Mouse (Mus musculus): ENCODE measurements around the gene Traf7.

The Traf7 gene

GRCm38 (mm10) chr17:24507129-24507664, 20.5 kb downstream of the Traf7 start:
- ATAC-seq (ENCODE audit: low TSS enrichment): no peak

GRCm38 (mm10) chr17:24506332-24507070, 21.2 kb downstream of the Traf7 start:
- ATAC-seq (ENCODE audit: low TSS enrichment): peak; percentile 73

DNA sequence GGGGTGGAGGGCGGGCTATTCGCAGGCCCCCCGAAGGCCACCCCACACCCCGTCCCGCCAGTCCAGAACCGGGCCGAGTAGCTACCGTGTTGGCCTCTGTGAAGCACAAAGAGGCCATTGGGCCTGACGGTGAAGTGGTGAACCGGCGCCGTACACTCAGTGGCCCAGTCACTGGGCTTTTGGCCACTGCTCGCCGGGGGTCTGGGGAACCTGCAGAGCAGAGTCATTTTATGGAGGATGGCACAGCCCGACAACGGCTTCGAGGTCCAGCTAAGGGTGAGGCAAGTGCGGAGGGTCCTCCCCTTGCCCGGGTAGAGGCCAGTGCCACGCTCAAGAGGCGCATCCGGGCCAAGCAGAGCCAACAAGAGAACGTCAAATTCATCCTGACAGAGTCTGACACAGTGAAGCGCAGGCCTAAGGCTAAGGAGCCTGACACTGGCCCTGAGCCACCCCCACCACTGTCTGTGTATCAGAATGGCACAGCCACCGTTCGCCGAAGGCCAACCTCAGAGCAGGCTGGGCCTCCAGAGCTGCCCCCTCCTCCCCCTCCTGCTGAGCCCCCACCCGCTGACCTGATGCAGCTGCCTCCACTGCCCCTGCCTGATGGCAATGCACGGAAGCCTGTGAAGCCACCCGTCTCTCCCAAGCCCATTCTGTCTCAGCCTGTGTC, 22.3 kb downstream of the Traf7 start:
- ATAC-seq (ENCODE audit: low TSS enrichment): no peak

GRCm38 (mm10) chr17:24504085-24504484, 23.7 kb downstream of the Traf7 start:
- no peak for ATAC-seq (ENCODE audit: low TSS enrichment)

DNA sequence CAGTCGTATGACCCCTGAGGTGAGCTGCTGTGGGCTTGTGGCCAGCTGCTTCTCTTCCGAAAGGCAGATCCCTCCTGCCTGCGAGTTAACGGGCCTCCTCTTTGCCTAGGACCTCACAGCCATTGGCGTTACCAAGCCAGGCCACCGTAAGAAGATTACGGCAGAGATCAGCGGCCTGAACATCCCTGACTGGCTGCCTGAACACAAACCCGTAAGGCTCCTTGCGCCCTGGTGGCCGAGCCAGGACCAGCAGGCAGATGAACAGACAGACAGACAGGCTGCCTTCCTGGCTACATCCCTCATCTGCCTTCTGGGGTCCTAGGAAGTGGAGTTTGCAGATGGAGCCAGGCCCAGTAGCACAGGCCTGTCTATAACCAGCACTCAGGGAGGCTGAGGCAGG, 25.5 kb downstream of the Traf7 start:
- no peak for ATAC-seq (ENCODE audit: low TSS enrichment)

- no peak for ATAC-seq (ENCODE audit: low TSS enrichment)
Observed at GRCm38 (mm10) chr17:24496026-24496425, 31.7 kb downstream of the Traf7 start.

GRCm38 (mm10) chr17:24495443-24495842, 32.3 kb downstream of the Traf7 start:
- peak; percentile 59; the same call in 1 of the 2 replicates for ATAC-seq (ENCODE audit: low TSS enrichment)

GRCm38 (mm10) chr17:24494627-24495335, 33.0 kb downstream of the Traf7 start:
- peak; percentile 60; the same call in 1 of the 2 replicates for ATAC-seq (ENCODE audit: low TSS enrichment)

DNA sequence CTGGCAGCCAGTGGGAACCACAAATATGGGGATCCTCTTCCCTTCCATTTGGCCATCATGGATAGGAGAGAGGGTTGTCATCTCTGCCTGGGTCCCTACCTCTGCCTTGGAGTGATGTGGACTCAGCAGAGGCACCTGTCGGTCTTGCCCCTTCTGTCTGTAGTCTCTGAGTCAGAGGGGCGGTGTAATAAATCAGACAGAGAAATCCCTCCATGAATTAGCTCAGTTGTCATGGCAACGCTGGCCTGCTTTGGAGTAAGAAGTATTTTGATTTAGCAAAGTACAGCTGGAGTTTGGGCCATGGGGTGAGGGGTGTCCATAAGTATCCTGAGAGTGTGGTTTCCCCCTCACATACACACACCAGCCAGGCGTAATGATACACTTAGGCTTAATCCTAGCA, 37.3 kb downstream of the Traf7 start:
- no peak for ATAC-seq (ENCODE audit: low TSS enrichment)

DNA sequence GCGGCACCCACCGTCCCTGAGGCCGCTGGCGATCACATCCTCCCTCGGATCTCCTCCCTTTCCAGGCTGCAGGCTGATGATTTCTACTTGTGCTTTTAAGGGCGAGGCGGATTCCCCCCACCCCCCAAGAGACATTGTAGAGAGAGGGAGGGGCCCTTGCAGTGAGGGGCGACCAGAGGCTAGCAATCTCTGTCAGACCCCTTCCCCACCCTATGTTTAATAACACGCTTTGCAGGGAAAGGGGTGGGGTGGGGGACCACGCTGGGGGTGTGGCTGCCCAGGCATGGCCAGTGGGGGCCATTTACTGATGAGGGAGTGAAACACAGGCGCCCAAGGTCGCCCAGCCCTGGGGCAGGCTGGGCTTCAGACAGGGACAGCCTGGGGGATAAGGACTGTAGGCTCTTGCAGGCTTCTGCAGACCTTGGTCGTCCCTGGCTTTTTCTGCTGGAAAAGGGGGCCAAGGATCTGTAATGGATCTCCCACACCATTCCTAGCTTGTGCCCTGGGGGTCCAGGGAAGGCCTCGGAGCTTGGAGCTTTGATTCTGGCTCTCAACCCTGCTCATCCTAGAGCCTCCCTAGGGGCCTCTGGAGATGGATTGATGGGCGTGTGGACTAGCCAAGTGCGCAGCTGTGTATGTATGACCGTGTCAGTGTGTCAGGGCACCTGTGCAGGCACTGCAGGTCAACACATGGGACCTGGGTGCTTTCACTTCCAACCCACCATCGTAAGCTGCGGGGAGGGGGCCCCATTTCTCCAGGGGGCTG, 38.3 kb downstream of the Traf7 start:
- no peak for ATAC-seq (ENCODE audit: low TSS enrichment)

- ATAC-seq (ENCODE audit: low TSS enrichment): peak; percentile 45; the same call in 1 of the 2 replicates
Observed at GRCm38 (mm10) chr17:24488662-24489264, 39.0 kb downstream of the Traf7 start.

- peak; percentile 45; the same call in 1 of the 2 replicates for ATAC-seq (ENCODE audit: low TSS enrichment)
Observed at GRCm38 (mm10) chr17:24488186-24488661, 39.5 kb downstream of the Traf7 start, which contains the start of gene Caskin1. Gene Caskin1, plus strand, starts transcription at chr17:24488601.

DNA sequence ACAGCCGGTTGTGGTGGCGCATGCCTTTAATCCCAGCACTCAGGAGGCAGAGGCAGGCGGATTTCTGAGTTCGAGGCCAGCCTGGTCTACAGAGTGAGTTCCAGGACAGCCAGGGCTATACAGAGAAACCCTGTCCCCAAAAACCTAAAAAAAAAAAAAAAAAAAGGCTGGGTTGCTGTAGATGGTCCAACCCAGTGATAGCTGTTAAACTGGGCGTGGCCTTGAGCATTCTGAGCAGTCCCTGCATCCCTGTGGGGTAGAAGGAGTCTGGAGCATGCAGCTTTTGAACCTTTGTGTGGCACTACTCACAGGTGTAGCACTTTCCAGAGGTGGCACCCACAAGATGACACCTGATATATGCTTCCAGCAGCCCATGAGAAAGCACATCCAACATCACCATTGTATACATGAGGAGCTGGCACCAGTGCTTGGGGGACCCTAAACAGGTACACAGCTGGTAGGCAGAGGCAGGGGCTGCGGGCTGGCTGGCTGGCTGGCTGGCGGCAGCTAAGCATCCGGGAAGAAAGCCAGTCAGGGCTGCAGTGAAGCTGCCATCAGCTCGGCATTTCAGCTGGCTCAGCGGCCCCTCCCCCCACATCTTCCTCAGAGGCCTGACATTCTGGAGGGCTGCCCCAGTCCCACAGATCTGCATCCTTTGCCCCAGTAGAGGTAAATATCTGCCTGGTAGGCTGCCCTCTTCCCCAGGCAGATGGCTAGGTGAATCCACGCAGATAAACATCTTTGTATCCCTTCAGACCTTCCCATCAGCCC, 42.5 kb downstream of the Traf7 start:
- ATAC-seq (ENCODE audit: low TSS enrichment): no peak

DNA sequence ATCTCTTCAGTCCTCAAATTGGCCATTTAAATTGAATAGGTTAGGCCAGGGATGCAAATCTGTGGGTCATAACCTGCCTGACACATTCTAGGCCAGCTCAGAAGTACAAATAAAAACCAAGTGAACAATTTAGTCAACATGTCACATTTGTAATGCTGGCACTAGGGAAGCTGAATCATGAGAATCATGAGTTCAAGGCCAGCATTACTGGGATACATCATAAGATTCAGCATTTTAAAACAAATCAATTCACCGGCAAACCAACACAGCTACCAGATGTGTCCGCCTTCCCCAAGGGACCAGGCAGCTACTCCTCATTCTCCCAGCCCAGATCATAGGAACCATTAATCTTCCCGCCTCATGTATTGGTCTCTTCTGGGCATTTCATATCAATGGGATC, 44.2 kb downstream of the Traf7 start:
- ATAC-seq (ENCODE audit: low TSS enrichment): no peak

GRCm38 (mm10) chr17:24481027-24481815, 46.5 kb downstream of the Traf7 start:
- ATAC-seq (ENCODE audit: low TSS enrichment): no peak

DNA sequence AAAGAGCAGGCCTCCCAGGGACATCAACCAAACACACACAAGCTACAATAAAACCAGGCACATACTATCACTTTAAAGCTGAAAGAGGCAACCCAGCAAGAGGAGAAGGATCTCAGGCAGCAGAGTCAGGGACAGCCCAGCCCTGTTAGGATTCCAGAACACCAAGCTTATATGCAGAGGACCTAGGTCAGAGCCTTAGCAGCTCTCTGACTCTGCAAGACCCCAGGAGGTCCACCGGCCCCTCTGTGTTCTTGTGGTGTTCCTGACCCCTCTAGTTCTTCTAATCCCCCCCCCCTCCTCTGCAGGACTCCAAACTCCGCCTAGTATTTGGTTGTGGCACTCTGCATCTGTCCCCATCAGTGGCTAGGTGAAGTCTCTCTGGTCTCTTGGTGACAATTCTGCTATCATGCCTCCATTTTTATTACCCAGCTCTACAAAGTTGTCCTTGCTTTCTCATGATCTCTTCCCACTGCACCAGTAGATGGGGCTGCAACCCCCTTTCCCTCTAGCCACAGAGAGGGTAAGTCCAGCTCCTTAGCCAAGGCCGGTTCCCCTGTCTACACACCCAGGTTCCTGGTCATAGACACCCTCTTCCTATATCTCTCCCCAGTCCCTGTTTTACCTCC, 47.4 kb downstream of the Traf7 start:
- ATAC-seq (ENCODE audit: low TSS enrichment): no peak

GRCm38 (mm10) chr17:24479431-24479830, 48.3 kb downstream of the Traf7 start:
- ATAC-seq (ENCODE audit: low TSS enrichment): no peak

GRCm38 (mm10) chr17:24478663-24479380, 48.9 kb downstream of the Traf7 start, which contains the start of gene Mlst8:
Gene Mlst8, minus strand, starts transcription at chr17:24479078.
- peak; percentile 90 for ATAC-seq (ENCODE audit: low TSS enrichment)

Data from frontal cortex, adult (tissue).